Mouse (Mus musculus): ENCODE measurements around the gene Bcat1. TPM values are rescaled to one million over a fixed set of nuclear protein-coding genes. Genes with fewer than 3 reads are reported as not detected.

Gene Bcat1
- total RNA-seq, 4 experiments from 2014 or later: 0.34 to 1.6 (median 1.0) TPM

DNA sequence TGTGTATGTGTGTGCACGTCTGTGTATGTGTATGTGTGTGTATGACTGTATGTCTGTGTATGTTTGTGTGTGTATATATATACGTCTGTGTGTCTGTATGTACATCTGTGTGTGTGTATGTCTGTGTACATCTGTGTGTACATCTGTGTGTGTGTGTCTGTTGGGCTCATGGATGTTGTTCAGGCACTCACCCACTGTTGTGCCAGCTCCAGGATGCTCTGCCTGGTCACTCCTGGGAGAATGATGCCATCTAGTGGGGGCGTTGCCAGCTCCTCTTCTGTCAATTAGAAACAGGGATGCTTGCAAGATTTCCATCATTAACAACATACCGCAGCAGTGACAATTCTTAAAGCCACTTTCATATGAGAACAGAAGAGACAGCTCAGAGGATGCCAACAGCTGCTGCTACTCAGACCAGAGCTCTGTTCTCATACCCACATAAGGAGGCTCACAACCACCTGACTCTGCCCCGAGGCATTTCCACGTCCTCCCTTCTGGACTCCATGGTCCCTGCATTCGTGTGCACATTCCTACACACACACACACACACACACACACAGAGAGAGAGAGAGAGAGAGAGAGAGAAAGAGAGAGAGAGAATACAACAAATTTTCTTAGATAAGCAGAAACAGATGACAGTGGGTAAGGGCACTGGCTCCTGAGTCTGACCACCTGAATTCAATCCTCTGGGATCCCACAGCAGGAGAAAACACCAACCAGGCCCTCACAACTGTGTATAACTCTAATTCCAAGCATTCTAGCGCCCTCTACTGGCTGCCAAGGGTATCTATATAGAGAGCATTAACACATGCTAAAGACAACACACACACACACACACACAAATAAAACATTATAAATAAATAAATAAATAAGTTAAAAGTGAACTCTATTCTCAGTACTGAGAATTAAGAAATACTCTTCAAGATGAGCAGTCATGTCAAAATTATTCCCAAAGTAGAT is 65.8 kb downstream of the Bcat1 start:
- no peak for DNase-seq (ENCODE audit: low spot score)

- DNase-seq (ENCODE audit: low spot score): no peak
Measured at GRCm38 (mm10) chr6:145003459-145003858, 72.5 kb downstream of the Bcat1 start.

DNA sequence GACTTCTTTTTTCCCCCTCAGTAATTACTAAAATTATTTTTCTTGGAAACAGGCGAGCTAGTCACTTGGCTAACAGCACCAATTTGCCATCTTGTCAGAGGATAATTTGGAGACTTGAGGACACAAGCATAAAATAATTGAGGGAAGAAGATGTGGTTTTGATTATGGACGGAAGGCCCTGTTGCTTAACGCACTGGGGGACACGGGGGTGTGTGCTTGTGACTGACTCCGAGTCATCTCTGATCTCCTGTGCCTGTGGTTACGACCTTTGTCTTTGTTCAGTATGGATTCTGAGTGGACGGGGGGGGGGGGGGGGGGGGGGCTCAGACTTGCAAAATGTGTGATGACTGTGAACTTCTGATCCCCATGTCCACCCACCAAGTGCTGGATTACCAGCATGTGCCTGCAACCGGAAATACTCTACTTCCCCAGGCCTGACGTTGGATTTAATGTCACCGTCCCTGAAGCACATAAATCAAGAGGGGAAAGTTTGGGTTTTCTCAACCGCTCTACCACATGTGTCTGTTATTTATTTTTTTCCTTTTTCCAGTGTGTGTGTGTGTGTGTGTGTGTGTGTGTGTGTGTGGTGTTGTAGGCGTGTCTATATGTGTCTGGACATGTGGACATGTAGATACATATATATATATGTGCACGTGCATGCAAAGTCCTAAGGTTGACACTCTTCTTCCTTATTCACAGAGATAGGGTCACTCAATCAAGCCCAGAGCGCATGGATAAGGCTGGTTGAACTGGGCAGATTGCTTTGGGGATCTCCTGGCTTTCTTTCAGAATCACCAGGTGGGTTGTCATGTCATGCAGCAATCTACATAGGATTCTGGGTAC is 73.7 kb downstream of the Bcat1 start:
- no peak for DNase-seq (ENCODE audit: low spot score)

GRCm38 (mm10) chr6:145001493-145001892 is 74.5 kb downstream of the Bcat1 start:
- no peak for DNase-seq (ENCODE audit: low spot score)

DNA sequence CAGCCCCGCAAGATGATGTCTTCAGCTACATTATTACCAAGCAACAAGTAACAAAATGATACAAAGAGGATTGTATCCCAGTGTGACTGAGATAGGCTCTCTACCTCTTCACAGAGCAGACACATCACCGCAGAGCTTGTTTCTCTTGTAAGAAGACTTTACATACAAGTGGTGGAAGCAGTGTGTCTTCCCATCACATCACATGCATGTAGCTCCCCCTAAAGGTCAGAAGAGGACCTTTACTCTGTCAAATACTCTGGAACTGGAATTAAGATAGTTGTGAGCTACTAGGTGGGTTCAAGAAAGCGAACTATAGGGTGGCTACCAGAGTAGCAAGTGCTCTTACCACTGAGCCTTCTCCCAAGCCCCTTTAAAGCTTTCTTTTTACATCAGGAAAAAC is 78.8 kb downstream of the Bcat1 start:
- no peak for DNase-seq (ENCODE audit: low spot score)

DNA sequence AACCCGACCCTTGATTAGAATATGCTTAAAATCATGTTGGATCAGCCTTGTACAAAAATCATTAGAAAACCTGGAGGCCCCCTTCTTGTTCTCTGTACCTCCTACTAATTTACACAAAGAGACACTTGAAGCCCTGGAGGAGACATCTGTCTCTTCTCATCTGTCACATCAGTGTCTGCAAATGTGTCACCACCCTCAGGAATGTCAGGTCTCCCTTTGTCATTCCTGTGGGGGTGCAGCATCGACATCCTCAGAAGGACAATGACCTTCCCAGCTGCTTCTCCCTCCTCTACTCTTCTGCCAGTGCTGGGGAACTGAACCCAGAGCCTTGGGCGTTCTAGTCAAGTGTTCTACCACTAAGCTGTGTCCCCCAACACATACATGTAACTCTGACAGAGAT is 83.9 kb downstream of the Bcat1 start:
- no peak for DNase-seq (ENCODE audit: low spot score)

- DNase-seq (ENCODE audit: low spot score): no peak
Measured at GRCm38 (mm10) chr6:144989193-144989592, 86.8 kb downstream of the Bcat1 start.

DNA sequence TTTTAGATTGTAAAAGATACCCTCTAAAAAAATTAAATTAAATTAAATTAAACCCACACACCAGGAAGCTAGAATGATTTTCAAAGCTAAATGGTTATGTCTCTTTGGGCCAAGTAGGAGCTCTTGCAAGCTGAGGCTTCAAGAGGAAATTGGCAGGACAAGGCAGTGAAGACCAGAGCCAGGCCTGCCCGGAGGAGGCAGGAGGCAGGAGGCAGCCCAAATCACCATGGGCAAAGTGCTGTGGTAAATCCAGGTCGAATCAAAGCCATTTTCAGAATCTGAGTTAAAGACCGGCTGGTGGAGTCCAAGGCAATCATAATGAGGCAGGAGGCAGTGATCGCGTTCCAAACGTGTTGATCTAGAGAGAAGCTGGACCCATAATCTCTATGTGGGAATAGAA is 88.3 kb downstream of the Bcat1 start:
- no peak for DNase-seq (ENCODE audit: low spot score)

- DNase-seq (ENCODE audit: low spot score): no peak
Measured at GRCm38 (mm10) chr6:144987216-144987615, 88.8 kb downstream of the Bcat1 start.

GRCm38 (mm10) chr6:144984221-144984620 is 91.8 kb downstream of the Bcat1 start:
- DNase-seq (ENCODE audit: low spot score): no peak

GRCm38 (mm10) chr6:144982093-144982492 is 93.9 kb downstream of the Bcat1 start:
- no peak for DNase-seq (ENCODE audit: low spot score)

- DNase-seq (ENCODE audit: low spot score): no peak
Measured at GRCm38 (mm10) chr6:144972351-144972750, 103.6 kb downstream of the Bcat1 start.

DNA sequence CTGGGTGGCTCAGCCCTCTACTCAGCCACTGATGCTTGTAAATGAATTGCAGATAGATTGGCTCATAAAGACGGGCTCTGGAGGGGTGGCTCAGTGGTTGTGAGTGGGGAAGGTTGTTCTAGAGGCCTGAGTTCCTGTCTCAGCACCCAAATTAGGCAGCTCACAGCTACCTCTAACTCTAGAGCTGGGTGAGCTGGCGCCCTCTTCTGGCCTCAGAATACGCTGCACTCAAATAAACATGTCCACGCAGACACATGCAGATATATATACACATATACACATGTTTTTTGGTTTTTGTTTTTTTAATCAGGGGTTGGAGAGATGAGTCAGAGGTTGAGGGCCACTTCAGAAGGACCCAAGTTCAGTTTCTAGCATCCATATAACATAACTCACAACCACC is 105.1 kb downstream of the Bcat1 start:
- no peak for DNase-seq (ENCODE audit: low spot score)

GRCm38 (mm10) chr6:144967536-144967935 is 108.4 kb downstream of the Bcat1 start:
- DNase-seq (ENCODE audit: low spot score): no peak

- DNase-seq (ENCODE audit: low spot score): no peak
Measured at GRCm38 (mm10) chr6:144964205-144964604, 111.8 kb downstream of the Bcat1 start.

DNA sequence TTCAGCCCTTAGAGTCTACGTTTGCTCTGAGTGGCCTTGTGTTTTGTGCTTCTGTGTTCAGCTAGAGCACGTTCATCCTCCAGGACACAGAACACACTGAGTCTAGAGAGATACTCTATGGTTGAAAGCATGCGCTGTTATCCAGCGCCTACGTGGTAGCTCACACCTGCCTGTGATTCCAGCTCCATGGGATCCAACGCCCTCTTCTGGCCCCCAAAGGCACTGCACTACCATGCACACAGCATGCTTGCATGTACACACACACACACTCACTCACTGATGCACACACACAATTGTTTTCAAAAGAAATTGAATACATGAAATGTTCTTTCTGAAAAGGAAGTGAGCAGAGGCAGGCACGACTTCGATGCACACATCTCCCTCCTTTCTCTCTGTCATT is 112.8 kb downstream of the Bcat1 start:
- no peak for DNase-seq (ENCODE audit: low spot score)

DNA sequence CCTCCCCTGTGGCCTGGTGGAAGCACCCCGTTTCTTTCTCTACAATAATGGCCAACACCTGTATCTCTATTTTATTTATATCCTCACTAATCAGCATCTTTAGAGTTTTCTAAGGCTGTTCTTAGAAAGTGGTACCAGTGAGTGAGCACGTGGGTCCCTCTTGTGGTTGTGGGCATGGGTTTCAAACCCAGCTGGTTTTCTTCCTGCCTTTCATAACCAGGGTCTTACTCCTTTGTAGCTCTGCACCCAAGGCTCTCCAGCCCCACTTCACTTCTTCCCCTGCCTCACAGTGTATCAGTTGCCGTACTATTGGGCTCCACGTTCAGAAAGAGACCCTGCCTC is 114.0 kb downstream of the Bcat1 start:
- DNase-seq (ENCODE audit: low spot score): no peak

DNA sequence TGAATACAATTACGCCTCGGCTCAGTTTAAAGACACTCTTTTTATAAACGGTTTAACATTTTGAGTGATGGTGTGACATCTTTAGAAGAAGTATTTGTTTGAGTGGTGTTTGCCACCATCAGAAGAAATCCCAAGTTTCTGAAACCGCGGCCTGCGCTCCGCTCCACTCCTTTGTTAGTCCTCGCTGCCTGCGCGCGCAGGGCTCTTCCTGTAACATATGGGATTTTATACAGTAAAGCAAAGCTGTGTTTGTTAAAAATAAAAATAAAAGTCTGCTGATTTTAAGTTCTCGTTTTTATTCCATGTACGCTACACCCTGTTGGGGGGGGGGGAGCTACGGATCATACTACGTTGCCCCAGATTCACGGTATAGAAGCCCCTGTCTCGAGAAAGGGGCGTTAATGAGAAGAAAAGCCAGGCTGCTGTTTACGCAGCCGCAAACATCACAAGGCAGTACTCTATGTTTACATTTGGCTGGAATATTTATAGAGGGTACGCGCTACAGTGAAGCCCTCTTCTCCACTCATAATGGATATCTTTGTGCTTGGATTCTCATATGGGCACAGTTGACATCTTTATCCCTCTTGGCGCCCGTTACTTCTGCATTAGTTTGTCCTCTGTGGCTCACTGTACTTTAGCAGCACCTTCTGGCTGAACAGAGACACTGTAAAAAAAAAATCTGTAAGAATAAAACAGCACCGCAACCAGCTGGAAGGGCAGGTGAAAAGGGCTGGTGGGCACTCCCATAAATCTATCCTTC is 114.6 kb downstream of the Bcat1 start:
- no peak for DNase-seq (ENCODE audit: low spot score)

DNA sequence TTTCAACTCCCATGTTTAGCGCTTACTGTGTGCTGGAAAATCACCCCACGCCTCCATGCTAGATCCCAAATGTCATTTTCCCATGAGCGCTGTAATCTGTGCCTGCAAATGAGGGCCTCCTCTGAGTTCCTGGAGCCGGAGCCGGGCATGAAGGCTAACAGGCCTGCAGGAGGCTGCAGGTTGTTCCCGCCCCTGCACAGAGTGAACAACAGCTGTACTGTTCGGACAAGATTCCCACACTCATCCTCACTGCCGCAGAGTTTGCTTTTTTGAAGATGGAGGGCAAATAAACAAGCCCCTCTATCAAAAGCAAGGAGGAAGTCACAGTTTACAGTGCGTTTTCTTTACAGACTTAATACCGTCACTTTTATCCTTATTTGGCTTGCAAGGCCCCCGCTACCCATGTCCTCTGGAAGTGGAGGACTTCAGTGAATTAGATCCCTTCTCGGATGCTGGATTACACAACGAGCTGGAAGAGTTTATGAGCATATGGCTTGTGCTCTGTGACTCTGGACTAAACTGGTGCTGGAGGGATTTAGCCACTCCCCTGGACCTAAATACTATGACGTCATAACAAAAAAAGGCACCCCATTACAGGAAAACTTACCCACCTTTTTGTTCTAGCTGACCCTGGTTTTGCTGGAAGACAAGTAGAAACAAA is 120.0 kb downstream of the Bcat1 start:
- no peak for DNase-seq (ENCODE audit: low spot score)

GRCm38 (mm10) chr6:144952885-144953284 is 123.1 kb downstream of the Bcat1 start:
- DNase-seq (ENCODE audit: low spot score): no peak

All from heart, adult 8-10 months (tissue).